Mouse (Mus musculus): Measurements from ENCODE around the gene Plxna4.
A peak's percentile ranks its signal among the peaks of the same experiment; 100 is the strongest.
"Not testable (repeated sequence)": the region's sequence is repeated elsewhere in the genome, so short reads cannot be mapped to it uniquely, and the experiment has no call there.

Gene Plxna4

GRCm38 (mm10) chr6:32540155-32540554, 47.8 kb downstream of the Plxna4 start:
- no peak for DNase-seq (ENCODE audit: extremely low read depth, low read depth)

GRCm38 (mm10) chr6:32533962-32534740, 53.8 kb downstream of the Plxna4 start:
- DNase-seq (ENCODE audit: extremely low read depth, low read depth): peak; percentile 89

GRCm38 (mm10) chr6:32528081-32528570, 59.9 kb downstream of the Plxna4 start:
- no peak for DNase-seq (ENCODE audit: extremely low read depth, low read depth)

- no peak for DNase-seq (ENCODE audit: extremely low read depth, low read depth)
These were observed 60.5 kb downstream of the Plxna4 start for GRCm38 (mm10) chr6:32527518-32527917.

GRCm38 (mm10) chr6:32526762-32527161, 61.2 kb downstream of the Plxna4 start:
- DNase-seq (ENCODE audit: extremely low read depth, low read depth): no peak

GRCm38 (mm10) chr6:32520097-32520496, 67.9 kb downstream of the Plxna4 start:
- no peak for DNase-seq (ENCODE audit: extremely low read depth, low read depth)

GRCm38 (mm10) chr6:32518617-32519016, 69.4 kb downstream of the Plxna4 start:
- no peak for DNase-seq (ENCODE audit: extremely low read depth, low read depth)

GRCm38 (mm10) chr6:32514096-32514495, 73.9 kb downstream of the Plxna4 start:
- DNase-seq (ENCODE audit: extremely low read depth, low read depth): no peak

- peak; percentile 26 for DNase-seq (ENCODE audit: extremely low read depth, low read depth)
These were observed 76.0 kb downstream of the Plxna4 start for GRCm38 (mm10) chr6:32512010-32512409.

GRCm38 (mm10) chr6:32510924-32511323, 77.1 kb downstream of the Plxna4 start:
- DNase-seq (ENCODE audit: extremely low read depth, low read depth): no peak

- DNase-seq (ENCODE audit: extremely low read depth, low read depth): no peak
These were observed 77.5 kb downstream of the Plxna4 start for GRCm38 (mm10) chr6:32510491-32510890.

- DNase-seq (ENCODE audit: extremely low read depth, low read depth): no peak
These were observed 78.9 kb downstream of the Plxna4 start for GRCm38 (mm10) chr6:32509046-32509445.

GRCm38 (mm10) chr6:32504963-32505362, 83.0 kb downstream of the Plxna4 start:
- no peak for DNase-seq (ENCODE audit: extremely low read depth, low read depth)

- not testable (repeated sequence) for DNase-seq (ENCODE audit: extremely low read depth, low read depth)
These were observed 86.8 kb downstream of the Plxna4 start for GRCm38 (mm10) chr6:32501186-32501585.

- no peak for DNase-seq (ENCODE audit: extremely low read depth, low read depth)
These were observed 89.9 kb downstream of the Plxna4 start for GRCm38 (mm10) chr6:32498106-32498505.

GRCm38 (mm10) chr6:32496109-32496508, 91.9 kb downstream of the Plxna4 start:
- DNase-seq (ENCODE audit: extremely low read depth, low read depth): no peak

- DNase-seq (ENCODE audit: extremely low read depth, low read depth): no peak
These were observed 92.5 kb downstream of the Plxna4 start for GRCm38 (mm10) chr6:32495532-32495931.

GRCm38 (mm10) chr6:32493557-32493956, 94.4 kb downstream of the Plxna4 start:
- DNase-seq (ENCODE audit: extremely low read depth, low read depth): no peak

- no peak for DNase-seq (ENCODE audit: extremely low read depth, low read depth)
These were observed 100.9 kb downstream of the Plxna4 start for GRCm38 (mm10) chr6:32487121-32487520.

GRCm38 (mm10) chr6:32482469-32482868, 105.5 kb downstream of the Plxna4 start:
- no peak for DNase-seq (ENCODE audit: extremely low read depth, low read depth)

- DNase-seq (ENCODE audit: extremely low read depth, low read depth): no peak
These were observed 107.3 kb downstream of the Plxna4 start for GRCm38 (mm10) chr6:32480741-32481140.

- DNase-seq (ENCODE audit: extremely low read depth, low read depth): no peak
These were observed 108.2 kb downstream of the Plxna4 start for GRCm38 (mm10) chr6:32479765-32480164.

- DNase-seq (ENCODE audit: extremely low read depth, low read depth): no peak
These were observed 108.7 kb downstream of the Plxna4 start for GRCm38 (mm10) chr6:32479193-32479758.
